Mouse (Mus musculus): ENCODE data around the gene Ccdc97.
"Not testable (repeated sequence)": the region's sequence is repeated elsewhere in the genome, so short reads cannot be mapped to it uniquely, and the experiment has no call there.

Gene Ccdc97

DNA sequence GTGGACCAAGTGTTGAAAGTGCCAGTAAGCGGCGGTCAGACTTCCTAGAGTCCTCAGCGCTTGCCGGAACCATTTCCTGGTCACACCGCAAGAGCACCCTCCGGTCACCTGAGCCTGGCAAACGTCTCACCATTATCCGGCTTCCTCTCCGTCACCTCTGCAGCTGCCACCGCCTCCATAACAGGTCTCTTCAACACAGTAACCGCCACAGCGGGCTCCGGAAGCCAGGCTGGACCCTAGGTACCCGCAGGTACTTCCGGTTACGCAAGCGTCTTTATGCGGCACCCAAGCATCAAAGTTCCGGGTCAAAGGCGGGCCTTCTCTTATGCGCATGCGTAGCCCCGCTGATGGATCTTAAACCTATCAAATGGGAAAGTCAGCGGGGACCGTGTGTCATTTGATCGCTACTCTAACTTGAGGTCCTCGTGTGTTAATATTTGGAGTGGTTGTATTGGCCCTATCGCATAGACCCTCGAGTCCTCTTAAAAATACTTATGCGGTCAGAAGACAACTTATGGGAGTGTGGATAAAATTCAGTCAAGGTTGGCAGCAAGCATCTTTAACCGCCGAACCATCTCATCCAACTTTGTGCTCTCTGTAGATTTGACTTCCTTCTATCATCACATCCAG lies at the start of gene Ccdc97:
Ccdc97 (minus strand) TSS at position 301 of the 630 bp plus-strand sequence.
- peak; percentile 94 for DNase-seq (ENCODE audit: low spot score)

GRCm38 (mm10) chr7:25768229-25768628 lies 49.3 kb upstream of the Ccdc97 start:
- no peak for DNase-seq (ENCODE audit: low spot score)

DNA sequence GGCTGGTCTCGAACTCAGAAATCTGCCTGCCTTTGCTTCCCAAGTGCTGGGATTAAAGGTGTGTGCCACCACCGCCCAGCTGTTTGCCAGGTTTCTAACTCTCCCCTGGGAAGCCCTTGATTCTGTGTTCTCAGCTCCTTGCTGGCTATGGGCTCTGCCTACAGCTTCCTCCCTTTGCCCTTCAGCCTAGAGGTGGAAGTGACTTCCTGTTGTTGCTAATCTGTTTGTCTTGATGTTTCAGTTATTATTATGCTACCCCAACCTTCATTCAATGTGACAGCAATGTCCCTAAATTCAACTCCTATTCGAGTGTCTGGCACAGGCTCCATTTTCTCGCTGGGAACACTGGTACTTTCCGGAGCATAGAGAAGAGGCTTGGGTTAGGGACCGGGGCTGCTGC lies 47.2 kb upstream of the Ccdc97 start:
- DNase-seq (ENCODE audit: low spot score) = no peak

DNA sequence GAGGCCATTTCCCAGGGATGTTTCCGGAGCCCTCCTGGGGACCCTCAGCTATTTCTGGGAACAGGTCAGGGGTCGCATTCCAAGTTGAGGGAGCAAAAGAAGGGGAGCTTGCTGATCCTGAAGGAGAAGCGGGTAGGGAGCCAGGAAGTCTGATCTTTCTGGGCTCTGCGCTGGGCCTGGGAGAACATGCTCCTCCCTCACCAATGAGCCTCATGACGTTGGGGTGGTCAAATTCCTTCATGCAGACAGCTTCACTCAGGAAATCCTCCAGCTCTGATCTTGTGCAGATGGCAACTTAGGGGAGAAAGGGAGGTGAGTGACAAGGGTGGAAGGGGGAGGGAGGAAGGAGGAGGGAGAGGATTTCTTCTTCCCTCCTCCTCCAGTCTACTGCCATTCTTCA lies 45.3 kb upstream of the Ccdc97 start:
- no peak for DNase-seq (ENCODE audit: low spot score)

GRCm38 (mm10) chr7:25763678-25764077 lies 44.8 kb upstream of the Ccdc97 start:
- DNase-seq (ENCODE audit: low spot score) = no peak

DNA sequence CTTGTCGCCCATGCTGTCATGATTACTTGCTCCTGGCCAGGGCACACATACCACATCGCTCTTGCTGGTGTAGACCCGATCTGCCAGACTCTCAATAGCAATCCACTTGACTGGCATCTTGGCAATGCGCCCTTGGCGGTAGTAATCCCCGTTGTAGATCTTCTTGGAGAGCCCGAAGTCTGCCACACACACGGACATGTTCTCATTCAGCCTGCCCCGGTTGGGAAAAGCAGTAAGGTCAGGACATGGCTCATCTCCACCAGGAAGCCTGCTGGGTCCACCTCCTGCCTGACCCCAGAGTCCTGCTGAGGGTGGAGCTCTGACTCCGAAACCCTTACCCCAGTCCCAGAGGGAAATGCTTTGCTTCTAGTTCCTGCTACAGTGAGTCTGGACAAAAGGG lies 42.5 kb upstream of the Ccdc97 start:
- peak; percentile 77 for DNase-seq (ENCODE audit: low spot score)

- DNase-seq (ENCODE audit: low spot score) = peak; percentile 86
Measured at GRCm38 (mm10) chr7:25756011-25756410, 37.1 kb upstream of the Ccdc97 start.

- DNase-seq (ENCODE audit: low spot score) = no peak
Measured at GRCm38 (mm10) chr7:25755468-25755833, 36.6 kb upstream of the Ccdc97 start.

DNA sequence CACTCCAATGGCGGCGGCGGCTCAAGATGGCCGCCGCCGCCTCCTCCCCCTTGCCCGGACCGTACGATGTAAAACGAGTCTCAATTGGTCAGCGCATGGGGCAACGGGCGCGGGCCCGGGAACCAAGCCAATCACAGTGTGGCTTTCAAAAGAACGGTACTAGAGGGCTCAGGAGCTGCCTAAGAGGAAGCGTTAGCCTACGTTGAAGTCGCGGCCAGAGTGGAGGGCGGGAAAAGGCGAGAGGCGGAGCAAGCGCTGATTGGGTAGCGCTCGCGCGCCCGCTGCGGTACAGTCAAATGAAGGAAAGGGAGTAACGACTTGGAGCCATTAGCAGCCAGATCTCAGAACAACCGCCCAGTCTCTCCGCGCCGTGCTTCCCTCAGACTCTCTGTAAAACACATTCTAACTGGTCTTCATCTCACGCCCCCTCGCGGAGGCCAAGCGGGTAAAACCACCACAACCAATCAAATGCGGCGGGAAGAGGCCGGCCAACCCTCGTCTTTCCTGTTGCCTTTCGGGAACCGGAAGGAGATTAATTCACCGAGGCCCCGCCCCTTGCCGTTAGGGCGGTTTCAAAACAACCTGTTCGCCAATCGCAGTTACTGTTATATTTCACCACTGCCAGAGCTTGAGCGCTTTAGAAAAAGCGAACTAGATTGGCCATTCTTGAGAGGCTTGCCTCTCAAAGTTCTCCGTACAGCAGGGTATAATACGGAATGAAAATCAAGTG lies 36.0 kb upstream of the Ccdc97 start, which contains the start of gene Hnrnpul1:
Hnrnpul1 (minus strand) TSS at position 20 of the 730 bp plus-strand sequence.
- DNase-seq (ENCODE audit: low spot score) = peak; percentile 98

DNA sequence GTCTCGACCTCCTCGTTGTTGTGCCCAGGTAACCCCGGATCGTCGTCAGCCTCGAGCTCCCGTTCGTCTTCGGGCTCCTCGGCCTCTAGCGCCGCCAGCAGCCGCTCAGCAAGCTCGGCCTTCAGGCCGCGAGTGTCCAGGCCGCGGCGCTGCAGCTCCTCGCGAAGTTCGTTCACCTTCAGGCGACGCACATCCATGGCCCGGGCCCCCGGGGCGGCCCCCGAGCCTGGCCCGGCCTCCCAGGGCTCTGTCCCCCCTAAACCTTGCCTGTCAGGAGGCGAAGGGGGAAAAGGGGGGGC lies 35.5 kb upstream of the Ccdc97 start:
- DNase-seq (ENCODE audit: low spot score) = no peak

GRCm38 (mm10) chr7:25753643-25754438 lies 35.0 kb upstream of the Ccdc97 start:
- peak; percentile 22 for DNase-seq (ENCODE audit: low spot score)

DNA sequence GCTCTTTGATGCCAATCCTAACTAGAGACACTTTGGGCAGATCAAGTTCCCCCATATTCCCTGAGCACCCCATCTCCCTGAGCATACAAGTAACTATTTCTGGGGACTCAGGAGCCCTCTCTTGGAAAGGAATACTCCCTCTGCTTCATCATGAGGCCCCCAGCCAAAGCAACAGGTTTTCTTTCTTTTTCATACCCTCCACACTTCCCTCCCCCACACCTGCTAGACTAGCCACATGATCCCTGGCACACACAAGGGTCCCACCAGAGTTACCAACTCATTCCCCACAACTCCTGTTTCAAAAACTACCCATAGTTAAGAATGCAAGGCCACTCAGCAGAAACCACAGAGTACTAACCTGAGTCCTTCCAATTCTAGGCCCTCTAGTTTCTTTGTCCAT lies 34.2 kb upstream of the Ccdc97 start:
- no peak for DNase-seq (ENCODE audit: low spot score)

DNA sequence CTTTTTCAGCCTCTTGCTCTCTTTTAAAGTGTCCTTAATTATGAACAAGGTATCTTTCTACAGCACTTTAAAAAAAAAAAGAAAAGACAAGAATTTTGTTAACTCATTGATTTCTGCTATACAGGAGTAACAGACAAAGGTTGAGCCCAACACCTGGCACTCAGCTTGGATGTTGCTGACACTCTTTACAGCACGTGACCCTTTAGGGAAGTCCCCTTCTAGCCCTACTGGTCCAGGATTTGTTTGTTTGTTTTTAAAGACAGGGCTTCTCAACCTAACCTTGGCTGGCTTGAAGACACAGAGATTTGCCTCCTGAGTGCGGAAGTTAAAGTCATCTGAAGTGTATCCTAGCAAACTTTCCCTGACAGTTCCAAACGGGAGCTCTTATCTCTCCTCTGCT lies 28.0 kb upstream of the Ccdc97 start:
- no peak for DNase-seq (ENCODE audit: low spot score)

DNA sequence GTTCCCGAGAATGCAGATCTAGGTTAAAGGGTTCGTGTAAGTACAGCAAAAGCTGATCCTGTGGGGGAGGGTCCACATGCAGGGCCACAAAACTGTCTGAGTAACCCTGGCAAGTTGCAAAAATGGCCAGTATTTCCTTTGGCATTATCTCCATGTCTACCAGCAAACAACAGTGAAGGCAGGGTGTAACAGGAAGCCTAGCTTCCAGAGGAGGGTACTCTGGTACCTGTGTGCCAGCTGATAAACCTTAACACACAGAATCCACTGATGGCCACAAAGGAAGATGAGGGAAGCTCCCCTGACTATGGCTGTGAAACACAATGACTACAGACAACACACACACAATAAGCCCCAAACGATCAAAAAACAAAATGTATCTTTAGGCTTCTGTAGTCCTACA lies 19.4 kb upstream of the Ccdc97 start:
- no peak for DNase-seq (ENCODE audit: low spot score)

DNA sequence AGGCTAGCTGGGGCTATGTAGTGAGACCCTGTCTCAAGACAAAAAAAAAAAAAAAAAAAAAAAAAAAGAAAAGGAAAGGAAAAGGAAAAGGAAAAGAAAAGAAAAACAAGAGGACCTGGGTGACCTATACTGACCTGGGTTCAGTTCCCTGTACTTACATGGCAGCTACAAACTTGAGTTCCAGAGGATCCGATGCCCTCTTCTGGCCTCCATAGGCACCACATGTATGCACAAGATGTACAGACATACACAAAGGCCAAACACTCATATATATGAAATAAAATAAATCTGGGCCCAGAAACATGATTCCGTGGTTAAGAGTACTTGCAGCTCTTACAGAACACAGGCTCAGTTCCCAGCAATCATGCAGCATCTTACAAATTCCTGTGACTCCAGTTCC lies 18.0 kb upstream of the Ccdc97 start:
- no peak for DNase-seq (ENCODE audit: low spot score)

GRCm38 (mm10) chr7:25734991-25735390 lies 16.1 kb upstream of the Ccdc97 start:
- no peak for DNase-seq (ENCODE audit: low spot score)

GRCm38 (mm10) chr7:25731294-25732055 lies 12.6 kb upstream of the Ccdc97 start:
- DNase-seq (ENCODE audit: low spot score) = peak; percentile 46

DNA sequence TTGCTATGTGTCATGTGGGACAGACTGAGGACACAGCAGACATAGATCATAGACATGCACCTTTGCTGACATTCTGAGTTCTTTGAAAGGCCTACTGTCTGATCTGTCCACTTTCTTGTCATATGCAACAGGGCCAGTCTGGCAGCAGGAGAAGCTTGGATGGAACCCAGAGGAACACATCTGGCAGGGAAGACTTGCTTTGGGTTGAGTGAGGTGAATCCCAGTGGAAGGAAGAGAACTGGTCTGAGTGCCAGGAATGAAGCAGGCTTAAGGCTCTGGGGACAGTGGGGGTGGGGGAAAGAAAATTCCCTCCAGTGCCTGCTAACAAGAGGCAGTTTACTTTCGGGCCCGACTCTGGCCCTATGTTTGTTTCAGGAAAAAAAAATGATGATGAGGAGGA lies 11.0 kb upstream of the Ccdc97 start:
- DNase-seq (ENCODE audit: low spot score) = peak; percentile 89

DNA sequence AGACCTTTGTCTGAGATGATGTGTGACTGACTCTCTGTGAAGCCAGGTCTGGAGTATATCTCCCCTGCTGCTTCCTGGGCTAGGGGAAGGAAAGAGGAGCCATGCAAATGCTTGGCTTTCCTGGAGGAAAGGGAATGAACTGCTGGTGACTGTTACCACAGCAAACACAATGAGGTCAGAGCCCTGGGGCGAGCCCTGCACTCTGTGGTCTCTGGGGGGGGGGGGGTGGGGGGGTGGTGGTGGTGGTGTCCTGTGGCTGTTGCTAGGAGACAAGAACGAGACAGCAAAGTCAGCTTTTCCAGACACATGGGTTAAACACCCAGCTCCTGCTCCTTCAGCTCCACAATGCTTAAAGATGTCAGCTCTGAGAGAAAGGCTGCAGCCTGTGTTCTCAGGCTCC lies 10.5 kb upstream of the Ccdc97 start:
- DNase-seq (ENCODE audit: low spot score) = no peak

- DNase-seq (ENCODE audit: low spot score) = no peak
Measured at GRCm38 (mm10) chr7:25727800-25728199, 8.9 kb upstream of the Ccdc97 start.

- DNase-seq (ENCODE audit: low spot score) = no peak
Measured at GRCm38 (mm10) chr7:25725886-25726285, 7.0 kb upstream of the Ccdc97 start.

DNA sequence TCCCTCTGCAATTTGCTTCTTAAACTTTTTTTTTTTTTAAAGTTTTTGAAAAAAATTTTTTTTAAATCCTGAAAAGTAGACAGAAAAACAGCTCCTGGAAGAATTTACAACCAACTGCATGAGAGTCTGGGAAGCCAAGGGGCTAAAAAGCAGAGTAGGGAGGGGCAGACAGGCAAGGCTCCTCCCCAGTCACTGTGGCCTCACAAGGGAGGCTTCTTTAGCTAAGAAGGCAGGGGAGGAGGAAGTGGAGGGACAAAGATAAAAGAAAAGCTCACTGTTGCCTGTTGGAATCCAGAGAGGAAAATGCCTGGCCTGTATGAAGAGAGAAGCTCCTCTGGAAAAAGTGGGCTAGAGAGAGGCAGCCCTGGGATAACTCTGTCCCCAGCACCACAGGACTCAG lies 2.9 kb upstream of the Ccdc97 start:
- DNase-seq (ENCODE audit: low spot score) = not testable (repeated sequence)

All from adipocyte (in vitro differentiated cells).